Mouse (Mus musculus) myocyte (in vitro differentiated cells): ENCODE data around the gene Chpf2.

Source experiments
- CEBPB ChIP-seq: IDR thresholded peaks from 2 replicates; pipeline ENCODE4 v1.6.1; 2011; ENCODE audit warnings: mild to moderate bottlenecking, moderate library complexity; ENCODE audit not compliant: poor library complexity, insufficient read depth, severe bottlenecking
- E2F4 ChIP-seq: IDR thresholded peaks from one replicate; pipeline ENCODE4 v1.6.1; 2011; ENCODE audit warnings: mild to moderate bottlenecking, control low read depth, moderate library complexity; ENCODE audit not compliant: insufficient read depth
- MAX ChIP-seq: IDR thresholded peaks from one replicate; pipeline ENCODE4 v1.6.1; 2011; ENCODE audit warnings: low read depth, mild to moderate bottlenecking, control low read depth
- MYOD1 ChIP-seq, 3 experiments: IDR thresholded peaks; one replicate each; pipeline ENCODE4 v1.6.1; 2011; ENCODE audit warnings: control low read depth in 2 of 3, low read depth in 2 of 3, mild to moderate bottlenecking in 2 of 3, moderate library complexity in 1 of 3; ENCODE audit not compliant: insufficient read length in 2 of 3, control insufficient read depth in 1 of 3
- MYOG ChIP-seq, 3 experiments: IDR thresholded peaks; one replicate each; pipeline ENCODE4 v1.6.1; 2011; ENCODE audit warnings: control low read depth in 2 of 3, low read depth in 2 of 3, mild to moderate bottlenecking in 2 of 3; ENCODE audit not compliant: insufficient read length in 2 of 3, control insufficient read depth in 1 of 3, insufficient read depth in 1 of 3
- POLR2A ChIP-seq: IDR thresholded peaks from one replicate; pipeline ENCODE4 v1.6.1; 2011; ENCODE audit warnings: low read depth, mild to moderate bottlenecking, control low read depth, moderate library complexity; ENCODE audit not compliant: insufficient read length
- POLR2AphosphoS2 ChIP-seq: IDR thresholded peaks from one replicate; pipeline ENCODE4 v1.6.1; 2011; ENCODE audit warnings: low read depth, control low read depth; ENCODE audit not compliant: insufficient read length
- REST ChIP-seq: IDR thresholded peaks from one replicate; pipeline ENCODE4 v1.6.1; 2011; ENCODE audit warnings: mild to moderate bottlenecking, control low read depth, moderate library complexity; ENCODE audit not compliant: insufficient read depth, insufficient read length
- SRF ChIP-seq: IDR thresholded peaks from one replicate; pipeline ENCODE4 v1.6.1; 2011; ENCODE audit warnings: low read depth; ENCODE audit not compliant: control insufficient read depth, insufficient read length
- TCF12 ChIP-seq: IDR thresholded peaks from one replicate; pipeline ENCODE4 v1.6.1; 2011; ENCODE audit warnings: mild to moderate bottlenecking, control low read depth; ENCODE audit not compliant: poor library complexity, insufficient read depth, severe bottlenecking
- TCF3 ChIP-seq: IDR thresholded peaks from one replicate; pipeline ENCODE4 v1.6.1; 2011; ENCODE audit warnings: low read depth, control low read depth; ENCODE audit not compliant: insufficient read length
- USF1 ChIP-seq: IDR thresholded peaks from one replicate; pipeline ENCODE4 v1.6.1; 2011; ENCODE audit warnings: low read depth, mild to moderate bottlenecking, control low read depth, moderate library complexity

GRCm38 (mm10) chr5:24550598-24551316 lies 35.8 kb upstream of the Chpf2 start:
- TF ChIP-seq TCF12 (no peak), E2F4 (no peak), USF1 (no peak), POLR2A (no peak), MAX (no peak), MYOG (IDR thresholded peaks at IDR 0.05; ENCODE audit: control insufficient read depth in 1 of 3, insufficient read depth in 1 of 3, insufficient read length in 2 of 3, low read depth in 2 of 3) (no peak), POLR2AphosphoS2 (no peak), MYOD1 (IDR thresholded peaks at IDR 0.05; ENCODE audit: control insufficient read depth in 1 of 3, insufficient read length in 2 of 3, low read depth in 2 of 3) (no peak), CEBPB (no peak), TCF3 (no peak), REST (no peak), SRF (no peak)
